Mouse (Mus musculus): ENCODE measurements at regions not wholly inside any gene's neighbourhood (a gene's known extent, or its start where the extent isn't known, plus 50 kb on each side); places are given as distances from the start of the nearest gene placed in this dataset.

DNA sequence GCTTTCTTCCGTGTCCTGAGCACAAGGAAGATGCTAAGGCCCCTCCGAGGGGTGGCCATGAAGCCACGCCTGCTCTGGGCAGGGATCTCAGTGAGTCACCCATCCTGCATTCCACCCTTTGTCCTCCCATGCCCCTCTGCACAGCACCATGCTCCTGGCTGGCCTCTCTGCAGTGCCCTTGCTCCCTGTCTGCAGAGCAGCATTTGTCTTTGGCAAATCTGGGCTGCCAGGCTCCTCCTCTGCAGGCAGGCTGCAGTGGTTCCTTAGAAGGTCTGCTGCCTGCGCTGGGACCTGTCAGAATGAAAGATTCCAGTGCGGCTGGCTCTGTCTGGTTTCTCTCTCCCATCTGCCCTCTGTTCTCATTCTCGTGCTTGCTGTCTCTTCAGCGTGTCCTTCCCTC lies 111.3 kb upstream of the Xcl1 start:
- no peak overlapping the region for H3K4me3 ChIP-seq
- WGBS, result 44% methylated on average over 7 of the region's 7 CpGs
- H3K4me1 ChIP-seq, result peaks cover 15% of the 10 kb centered on the region
- H3K9me3 ChIP-seq, result no peaks in the 10 kb centered on the region
- DNase-seq (ENCODE audit: extremely low spot score, low spot score), result no peak
- H3K36me3 ChIP-seq (replicated peaks), result no peaks in the 10 kb centered on the region
- no peaks in the 10 kb centered on the region for H3K27me3 ChIP-seq (ENCODE audit: poor library complexity, severe bottlenecking)
- peak overlapping the region; percentile 75 for H3K27ac ChIP-seq

GRCm38 (mm10) chr1:165046056-165046455 lies 110.7 kb upstream of the Xcl1 start:
- DNase-seq (ENCODE audit: extremely low spot score, low spot score), result no peak
- WGBS, result 76% methylated on average over 4 of the region's 4 CpGs
- Histone ChIP-seq H3K36me3 (replicated peaks) (no peaks in the 10 kb centered on the region), H3K4me3 (no peak overlapping the region), H3K9me3 (no peaks in the 10 kb centered on the region), H3K27me3 (ENCODE audit: poor library complexity, severe bottlenecking) (no peaks in the 10 kb centered on the region), H3K4me1 (peaks cover 15% of the 10 kb centered on the region), H3K27ac (no peak overlapping the region)

DNA sequence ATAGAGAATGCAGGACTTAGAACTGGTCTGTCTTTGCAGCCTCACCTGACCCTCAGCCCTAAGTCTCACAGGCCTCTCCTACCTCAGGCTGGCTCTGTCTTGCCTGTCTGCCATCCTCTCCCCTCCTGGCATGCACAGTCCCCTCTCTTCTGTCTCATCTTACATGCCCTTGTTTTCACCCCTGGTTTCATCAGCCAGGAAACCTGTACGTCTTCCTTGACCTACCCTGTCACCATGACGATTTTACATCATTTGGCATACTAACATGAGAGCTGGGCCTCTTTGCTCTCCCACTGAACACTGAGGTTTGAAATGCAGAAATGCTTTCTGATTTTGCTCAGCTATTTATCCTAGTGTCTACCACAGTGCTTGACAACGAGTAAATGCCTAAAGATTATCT lies 108.0 kb upstream of the Xcl1 start:
- Histone ChIP-seq H3K27me3 (ENCODE audit: poor library complexity, severe bottlenecking) (no peaks in the 10 kb centered on the region), H3K36me3 (replicated peaks) (no peaks in the 10 kb centered on the region), H3K4me1 (peaks cover 15% of the 10 kb centered on the region), H3K9me3 (no peaks in the 10 kb centered on the region), H3K4me3 (no peak overlapping the region), H3K27ac (no peak overlapping the region)
- WGBS, result 72% methylated on average over 3 of the region's 3 CpGs
- DNase-seq (ENCODE audit: extremely low spot score, low spot score), result no peak

GRCm38 (mm10) chr1:165042105-165042504 lies 106.8 kb upstream of the Xcl1 start:
- WGBS, result 80% methylated on average over 2 of the region's 2 CpGs
- no peaks in the 10 kb centered on the region for H3K9me3 ChIP-seq

DNA sequence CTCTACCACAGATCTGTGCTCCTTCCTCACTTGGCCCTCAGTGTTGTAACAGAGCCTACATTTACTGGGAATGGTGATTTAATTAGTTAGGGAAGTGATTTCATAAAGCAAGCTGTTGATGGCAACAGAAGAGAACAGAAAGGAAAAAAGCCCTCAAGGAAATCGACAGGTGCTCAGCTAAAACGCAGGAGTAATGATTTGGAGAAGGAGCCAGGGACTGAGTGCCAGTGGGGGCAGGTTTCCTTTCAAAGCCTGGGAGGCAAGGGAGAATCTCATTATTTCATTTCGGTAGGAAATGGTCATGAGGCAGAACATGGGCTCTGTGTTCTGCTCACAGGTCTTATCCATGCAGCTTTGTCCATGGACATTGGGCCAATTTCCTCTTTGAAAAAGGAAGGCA lies 101.3 kb upstream of the Xcl1 start:
- no peak overlapping the region for H3K4me3 ChIP-seq

More at GRCm38 (mm10) chr1:165042105-165042504, 106.8 kb upstream of the Xcl1 start:
- Histone ChIP-seq H3K4me1 (peaks cover 15% of the 10 kb centered on the region), H3K36me3 (replicated peaks) (no peaks in the 10 kb centered on the region), H3K27ac (no peak overlapping the region), H3K27me3 (ENCODE audit: poor library complexity, severe bottlenecking) (no peaks in the 10 kb centered on the region), H3K4me3 (no peak overlapping the region)
- DNase-seq (ENCODE audit: extremely low spot score, low spot score), result no peak

GRCm38 (mm10) chr1:165035618-165036017 lies 100.3 kb upstream of the Xcl1 start:
- no peaks in the 10 kb centered on the region for H3K27me3 ChIP-seq (ENCODE audit: poor library complexity, severe bottlenecking)
- no peak overlapping the region for H3K27ac ChIP-seq
- H3K9me3 ChIP-seq, result no peaks in the 10 kb centered on the region
- H3K36me3 ChIP-seq (replicated peaks), result no peaks in the 10 kb centered on the region
- no peaks in the 10 kb centered on the region for H3K4me1 ChIP-seq
- WGBS, result 83% methylated on average over 1 of the region's 1 CpGs
- no peak overlapping the region for H3K4me3 ChIP-seq
- DNase-seq (ENCODE audit: extremely low spot score, low spot score), result no peak

More for the DNA sequence above, 101.3 kb upstream of the Xcl1 start:
- Histone ChIP-seq H3K27ac (no peak overlapping the region), H3K27me3 (ENCODE audit: poor library complexity, severe bottlenecking) (no peaks in the 10 kb centered on the region), H3K9me3 (no peaks in the 10 kb centered on the region), H3K36me3 (replicated peaks) (no peaks in the 10 kb centered on the region), H3K4me1 (no peaks in the 10 kb centered on the region)
- no peak for DNase-seq (ENCODE audit: extremely low spot score, low spot score)
- WGBS, result 80% methylated on average over 3 of the region's 3 CpGs

- H3K27me3 ChIP-seq (ENCODE audit: poor library complexity, severe bottlenecking), result no peaks in the 10 kb centered on the region
- 77% methylated on average over 10 of the region's 10 CpGs for WGBS
Measured at GRCm38 (mm10) chr1:165020960-165021563, 85.7 kb upstream of the Xcl1 start.

GRCm38 (mm10) chr1:165018692-165019309 lies 83.5 kb upstream of the Xcl1 start:
- peak; percentile 74 for DNase-seq (ENCODE audit: extremely low spot score, low spot score)
- Histone ChIP-seq H3K27ac (peak overlapping the region; percentile 81), H3K9me3 (no peaks in the 10 kb centered on the region), H3K27me3 (ENCODE audit: poor library complexity, severe bottlenecking) (no peaks in the 10 kb centered on the region), H3K4me1 (peaks cover 21% of the 10 kb centered on the region), H3K36me3 (replicated peaks) (no peaks in the 10 kb centered on the region), H3K4me3 (peak overlapping the region; percentile 51)
- WGBS, result 12% methylated on average over 16 of the region's 16 CpGs

More at GRCm38 (mm10) chr1:165020960-165021563, 85.7 kb upstream of the Xcl1 start:
- Histone ChIP-seq H3K4me1 (peaks cover 21% of the 10 kb centered on the region), H3K9me3 (no peaks in the 10 kb centered on the region), H3K27ac (no peak overlapping the region), H3K4me3 (no peak overlapping the region), H3K36me3 (replicated peaks) (no peaks in the 10 kb centered on the region)
- DNase-seq (ENCODE audit: extremely low spot score, low spot score), result no peak

DNA sequence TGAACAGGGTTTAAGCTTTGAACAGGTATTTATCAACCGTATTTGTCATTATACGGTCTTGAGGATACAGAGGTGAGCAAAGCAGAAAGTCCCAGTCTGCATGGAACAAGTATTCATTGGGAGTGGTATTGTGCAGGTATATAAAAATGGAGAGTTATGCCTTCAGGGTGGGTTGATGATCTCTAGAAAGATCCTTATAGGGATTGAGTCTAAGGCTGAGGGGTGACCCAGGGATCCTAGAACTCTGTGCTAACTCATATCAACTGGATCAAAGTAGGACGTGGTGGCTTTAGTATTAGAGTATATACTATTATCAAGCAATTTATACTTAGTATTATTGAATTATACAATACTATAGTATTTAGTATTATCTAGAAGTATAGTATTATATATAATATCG lies 82.9 kb upstream of the Xcl1 start:
- Histone ChIP-seq H3K9me3 (no peaks in the 10 kb centered on the region), H3K4me3 (peak overlapping the region; percentile 51), H3K4me1 (peaks cover 21% of the 10 kb centered on the region), H3K27me3 (ENCODE audit: poor library complexity, severe bottlenecking) (no peaks in the 10 kb centered on the region), H3K36me3 (replicated peaks) (no peaks in the 10 kb centered on the region), H3K27ac (no peak overlapping the region)
- 82% methylated on average over 4 of the region's 4 CpGs for WGBS
- DNase-seq (ENCODE audit: extremely low spot score, low spot score), result no peak

GRCm38 (mm10) chr1:165017793-165018192 lies 82.5 kb upstream of the Xcl1 start:
- Histone ChIP-seq H3K27me3 (ENCODE audit: poor library complexity, severe bottlenecking) (no peaks in the 10 kb centered on the region), H3K4me3 (no peak overlapping the region), H3K36me3 (replicated peaks) (no peaks in the 10 kb centered on the region), H3K4me1 (peaks cover 21% of the 10 kb centered on the region), H3K27ac (no peak overlapping the region), H3K9me3 (no peaks in the 10 kb centered on the region)
- 80% methylated on average over 6 of the region's 6 CpGs for WGBS
- DNase-seq (ENCODE audit: extremely low spot score, low spot score), result no peak

DNA sequence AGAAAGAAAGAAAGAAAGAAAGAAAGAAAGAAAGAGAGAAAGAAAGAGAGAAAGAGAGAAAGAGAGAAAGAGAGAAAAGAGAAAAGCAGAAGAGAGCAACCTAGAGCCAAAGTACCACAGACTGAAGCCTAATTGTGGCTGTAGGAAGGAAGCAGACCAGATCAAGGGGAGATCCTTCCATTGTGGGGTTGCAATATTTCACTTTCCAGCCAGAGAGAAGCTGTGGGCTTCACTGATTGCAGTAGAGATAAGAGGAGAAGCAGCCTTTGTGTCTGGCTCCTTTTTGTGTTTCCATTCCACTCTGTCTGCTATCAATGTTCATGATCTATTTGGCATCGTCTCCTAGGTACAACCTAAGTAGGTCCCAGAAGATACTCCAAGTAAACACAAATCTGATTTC lies 79.0 kb upstream of the Xcl1 start:
- DNase-seq (ENCODE audit: extremely low spot score, low spot score), result no peak
- no peaks in the 10 kb centered on the region for H3K27me3 ChIP-seq (ENCODE audit: poor library complexity, severe bottlenecking)
- H3K27ac ChIP-seq, result no peak overlapping the region
- 88% methylated on average over 1 of the region's 1 CpGs for WGBS
- no peaks in the 10 kb centered on the region for H3K9me3 ChIP-seq
- H3K4me1 ChIP-seq, result peaks cover 20% of the 10 kb centered on the region
- H3K4me3 ChIP-seq, result no peak overlapping the region
- H3K36me3 ChIP-seq (replicated peaks), result no peaks in the 10 kb centered on the region

DNA sequence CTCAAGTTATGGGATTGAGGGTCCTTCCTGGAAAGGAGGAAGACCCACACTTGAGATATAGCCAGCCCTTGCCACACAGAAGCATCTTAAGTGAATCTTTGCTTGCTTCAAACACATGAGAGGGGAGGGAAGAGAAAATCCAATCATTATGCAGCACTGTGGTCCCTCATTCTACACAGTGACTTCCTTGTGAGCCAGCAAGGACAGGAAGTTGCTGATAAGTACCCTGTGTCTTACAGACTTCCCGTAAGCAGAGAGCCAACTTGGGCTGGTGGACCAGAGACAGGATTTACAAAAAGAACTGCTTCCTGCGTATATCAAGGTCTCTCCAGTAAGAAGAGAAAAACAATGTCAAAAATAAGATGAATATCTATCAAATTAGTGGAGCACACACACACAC lies 78.1 kb upstream of the Xcl1 start:
- Histone ChIP-seq H3K4me1 (peaks cover 11% of the 10 kb centered on the region), H3K9me3 (no peaks in the 10 kb centered on the region), H3K36me3 (replicated peaks) (no peaks in the 10 kb centered on the region), H3K27me3 (ENCODE audit: poor library complexity, severe bottlenecking) (no peaks in the 10 kb centered on the region), H3K27ac (no peak overlapping the region), H3K4me3 (no peak overlapping the region)
- WGBS, result 71% methylated on average over 2 of the region's 2 CpGs
- DNase-seq (ENCODE audit: extremely low spot score, low spot score), result no peak

- DNase-seq (ENCODE audit: extremely low spot score, low spot score), result no peak
- no peaks in the 10 kb centered on the region for H3K36me3 ChIP-seq (replicated peaks)
- no peak overlapping the region for H3K27ac ChIP-seq
- H3K9me3 ChIP-seq, result no peaks in the 10 kb centered on the region
- 0 out of 2 replicates have a peak, but pooled peaks cover under 1% of the 10 kb centered on the region for H3K4me1 ChIP-seq
- no peak overlapping the region for H3K4me3 ChIP-seq
- no peaks in the 10 kb centered on the region for H3K27me3 ChIP-seq (ENCODE audit: poor library complexity, severe bottlenecking)
- 87% methylated on average over 3 of the region's 3 CpGs for WGBS
Measured at GRCm38 (mm10) chr1:165012376-165012775, 77.0 kb upstream of the Xcl1 start.

All from forebrain, embryonic 10.5 days (tissue).